ENCODE assay signal across 10 mouse cellular contexts in genomic region chr2:25264851-25265250, GRCm38 (mm10). TPM values are rescaled to one million over a fixed set of nuclear protein-coding genes. Genes with fewer than 3 reads are reported as not detected.
A peak's percentile ranks its signal among the peaks of the same experiment; 100 is the strongest.
DNase-seq lines count a peak whose midpoint lies in the region; ATAC-seq and TF ChIP-seq lines count a peak whose summit lies in the region.
"Had no signal": no experiment of that assay in that cellular context is flagged by ENCODE, and none has a peak within 500 bp of the region (broad histone marks: within the 10 kb centered on the region; RNA-seq: fewer than 3 reads in every experiment).

No protein-coding gene starts in this region.

- peaks cover 6% of the 10 kb centered on the region; the same call in 1 of the 2 replicates for H3K36me3 ChIP-seq in hindbrain, embryonic 15.5 days
- peaks cover 12% of the 10 kb centered on the region for H3K36me3 ChIP-seq in liver, postnatal 0 days (replicated peaks; ENCODE audit: insufficient read depth, low read length)

- no peaks in the 10 kb centered on the region for H3K27me3 ChIP-seq in hindbrain, embryonic 15.5 days
- no peaks in the 10 kb centered on the region for H3K27me3 ChIP-seq in liver, postnatal 0 days (ENCODE audit: insufficient read depth, low read length)

- intact Hi-C loops in gastrocnemius, postnatal 36 days (cut with DNase I), result no loop called here

- H3K4me2 ChIP-seq in hindbrain, embryonic 15.5 days, result peak overlapping the region; percentile 94
- H3K4me2 ChIP-seq in liver, postnatal 0 days (ENCODE audit: low read depth, low read length), result peak overlapping the region; percentile 93

- no peak overlapping the region for H3K27ac ChIP-seq in bone marrow macrophage, adult 2 months (ENCODE audit: insufficient read depth, low read depth, low read length)
- H3K27ac ChIP-seq in hindbrain, embryonic 15.5 days (replicated peaks), result no peak overlapping the region
- H3K27ac ChIP-seq in liver, postnatal 0 days (ENCODE audit: low read depth), result peak overlapping the region; percentile 12; the same call in 1 of the 2 replicates
- H3K27ac ChIP-seq: embryonic facial prominence, embryonic 12.5 days; limb, embryonic 12.5 days had no signal

- WGBS in hindbrain, embryonic 15.5 days, result 59% methylated on average over 3 of the region's 3 CpGs
- 71% methylated on average over 3 of the region's 3 CpGs for WGBS in liver, postnatal 0 days (ENCODE audit: insufficient replicate concordance)

- TF ChIP-seq POLR2A in bone marrow macrophage, adult 2 months (IDR thresholded peaks at IDR 0.05; ENCODE audit: borderline replicate concordance, low read depth, low read length), result no peak

- H3K4me1 ChIP-seq in bone marrow macrophage, adult 2 months (ENCODE audit: control insufficient read depth, insufficient read depth, low read length), result peaks cover 45% of the 10 kb centered on the region
- peaks cover 53% of the 10 kb centered on the region for H3K4me1 ChIP-seq in hindbrain, embryonic 15.5 days (replicated peaks)
- peaks cover 57% of the 10 kb centered on the region for H3K4me1 ChIP-seq in liver, postnatal 0 days (ENCODE audit: insufficient read depth)

- peak overlapping the region; percentile 89; the same call in 1 of the 2 replicates for H3K4me3 ChIP-seq in bone marrow macrophage, adult 2 months (ENCODE audit: insufficient read depth, low read length)
- H3K4me3 ChIP-seq in hindbrain, embryonic 15.5 days, result peak overlapping the region; percentile 74
- peak overlapping the region; percentile 13; the same call in 1 of the 2 replicates for H3K4me3 ChIP-seq in liver, postnatal 0 days (ENCODE audit: low read depth, low read length)
- H3K4me3 ChIP-seq: limb, embryonic 12.5 days had no signal

- no peak for ATAC-seq in hindbrain, embryonic 15.5 days (ENCODE audit: low FRiP score, low read depth)
- ATAC-seq in liver, postnatal 0 days, result no peak

- no peaks in the 10 kb centered on the region for H3K9me3 ChIP-seq in hindbrain, embryonic 15.5 days
- no peaks in the 10 kb centered on the region for H3K9me3 ChIP-seq in liver, postnatal 0 days (ENCODE audit: low read length)
- H3K9me3 ChIP-seq: embryonic facial prominence, embryonic 12.5 days; limb, embryonic 12.5 days had no signal

- H3K9ac ChIP-seq in hindbrain, embryonic 15.5 days, result no peak overlapping the region; the same call in 1 of the 2 replicates
- 0 out of 2 replicates have a peak overlapping the region, but pooled peaks have one; percentile 38 for H3K9ac ChIP-seq in liver, postnatal 0 days (replicated peaks)
- H3K9ac ChIP-seq: limb, embryonic 12.5 days had no signal

- no peak for TF ChIP-seq EP300 in liver, postnatal 0 days (IDR thresholded peaks at IDR 0.05; ENCODE audit: low read depth)

- DNase-seq in adrenal gland, postnatal 14 days, result peak; percentile 73
- DNase-seq in adrenal gland, postnatal 36 days, result no peak
- no peak for DNase-seq in liver, postnatal 0 days
- no peak for DNase-seq in embryo, embryonic 10 days (ENCODE audit: low spot score)
- DNase-seq in gastrocnemius, postnatal 36 days, result no peak
- DNase-seq in left cerebral cortex, adult 11 months (ENCODE audit: low spot score), result no peak

- no peak for TF ChIP-seq CTCF in bone marrow macrophage, adult 2 months (IDR thresholded peaks at IDR 0.05; ENCODE audit: low read depth, low read length)
- TF ChIP-seq CTCF in liver, postnatal 0 days (IDR thresholded peaks at IDR 0.05; ENCODE audit: low read depth), result no peak

RNA-seq across cellular contexts. Expression of gene Tprn, which starts 2.4 kb away (rescaled TPM):
- total RNA-seq in adrenal gland, postnatal 14 days (2021), result 10.9 and 13.4 TPM in 2 replicates
- 1 to 10 TPM; 8.7 to 9.2 TPM for total RNA-seq in adrenal gland, postnatal 36 days (2021)
- 8.8 and 10.2 TPM in 2 replicates for polyA plus RNA-seq in bone marrow macrophage, adult 2 months (2012; ENCODE audit: insufficient read depth, insufficient read length, missing spikeins)
- polyA plus RNA-seq in hindbrain, embryonic 15.5 days (2015; fragmentation: Nextera tagmentation; extraction: Ambion mirVana), result 17.1 and 21.5 TPM in 2 replicates
- polyA plus RNA-seq in liver, postnatal 0 days (2015; fragmentation: Nextera tagmentation; extraction: Ambion mirVana), result 5.3 TPM in 2 replicates
- 1 to 10 TPM; 3.8 to 4.5 TPM for total RNA-seq in gastrocnemius, postnatal 36 days (2021)

RNA-seq across cellular contexts. Expression of gene Ssna1, which starts 7.4 kb away (rescaled TPM):
- 45.8 and 49.8 TPM in 2 replicates for total RNA-seq in adrenal gland, postnatal 14 days (2021)
- total RNA-seq in adrenal gland, postnatal 36 days (2021), result 10 to 100 TPM; 43.8 to 45.1 TPM
- polyA plus RNA-seq in bone marrow macrophage, adult 2 months (2012; ENCODE audit: insufficient read depth, insufficient read length, missing spikeins), result 55.1 and 59.7 TPM in 2 replicates
- polyA plus RNA-seq in hindbrain, embryonic 15.5 days (2015; fragmentation: Nextera tagmentation; extraction: Ambion mirVana), result 171 and 183 TPM in 2 replicates
- polyA plus RNA-seq in liver, postnatal 0 days (2015; fragmentation: Nextera tagmentation; extraction: Ambion mirVana), result 77.2 and 81.7 TPM in 2 replicates
- total RNA-seq in gastrocnemius, postnatal 36 days (2021), result 10 to 100 TPM; 25.8 to 25.9 TPM

RNA-seq across cellular contexts. Expression of gene Anapc2, which starts 7.4 kb away (rescaled TPM):
- total RNA-seq in adrenal gland, postnatal 14 days (2021), result 63.9 and 66.1 TPM in 2 replicates
- 10 to 100 TPM; 76.5 to 81.3 TPM for total RNA-seq in adrenal gland, postnatal 36 days (2021)
- 84.0 and 89.6 TPM in 2 replicates for polyA plus RNA-seq in bone marrow macrophage, adult 2 months (2012; ENCODE audit: insufficient read depth, insufficient read length, missing spikeins)
- polyA plus RNA-seq in hindbrain, embryonic 15.5 days (2015; fragmentation: Nextera tagmentation; extraction: Ambion mirVana), result 139 and 143 TPM in 2 replicates
- polyA plus RNA-seq in liver, postnatal 0 days (2015; fragmentation: Nextera tagmentation; extraction: Ambion mirVana), result 19.8 and 22.8 TPM in 2 replicates
- total RNA-seq in gastrocnemius, postnatal 36 days (2021), result 10 to 100 TPM; 27.0 to 27.8 TPM

RNA-seq across cellular contexts. Expression of gene Tmem203, which starts 9.6 kb away (rescaled TPM):
- total RNA-seq in adrenal gland, postnatal 14 days (2021), result 25.6 and 31.0 TPM in 2 replicates
- 10 to 100 TPM; 22.6 to 38.8 TPM for total RNA-seq in adrenal gland, postnatal 36 days (2021)
- polyA plus RNA-seq in bone marrow macrophage, adult 2 months (2012; ENCODE audit: insufficient read depth, insufficient read length, missing spikeins), result 18.1 and 20.4 TPM in 2 replicates
- 13.4 and 13.8 TPM in 2 replicates for polyA plus RNA-seq in hindbrain, embryonic 15.5 days (2015; fragmentation: Nextera tagmentation; extraction: Ambion mirVana)
- 34.0 and 37.1 TPM in 2 replicates for polyA plus RNA-seq in liver, postnatal 0 days (2015; fragmentation: Nextera tagmentation; extraction: Ambion mirVana)
- 10 to 100 TPM; 10.4 to 12.0 TPM for total RNA-seq in gastrocnemius, postnatal 36 days (2021)

RNA-seq across cellular contexts. Expression of gene AL732309.1, which starts 18.2 kb away (rescaled TPM):
- total RNA-seq in adrenal gland, postnatal 14 days (2021), result 3.3 and 3.9 TPM in 2 replicates
- 1 to 10 TPM; 4.1 to 4.8 TPM for total RNA-seq in adrenal gland, postnatal 36 days (2021)
- polyA plus RNA-seq in bone marrow macrophage, adult 2 months (2012; ENCODE audit: insufficient read depth, insufficient read length, missing spikeins), result 1.3 and 6.1 TPM in 2 replicates
- 4.9 and 6.3 TPM in 2 replicates for polyA plus RNA-seq in hindbrain, embryonic 15.5 days (2015; fragmentation: Nextera tagmentation; extraction: Ambion mirVana)
- polyA plus RNA-seq in liver, postnatal 0 days (2015; fragmentation: Nextera tagmentation; extraction: Ambion mirVana), result 1.2 and 1.4 TPM in 2 replicates
- 1 to 10 TPM in 1 of 2 experiments, under 1 TPM in 1; 0.39 to 1.1 TPM for total RNA-seq in gastrocnemius, postnatal 36 days (2021)

Comparison
In these comparisons a context has a peak if more than half of its experiments do, and no peak if none do; other contexts are left out.
1. H3K4me3 ChIP-seq: peak in every context shown above with its lines; median percentile 89 in bone marrow macrophage, adult 2 months; 74 in hindbrain, embryonic 15.5 days; 13 in liver, postnatal 0 days.